Mouse (Mus musculus) liver, embryonic 12.5 days (tissue): ENCODE data around the gene Ccdc175. TPM values are rescaled to one million over a fixed set of nuclear protein-coding genes. Genes with fewer than 3 reads are reported as not detected.
A peak's percentile ranks its signal among the peaks of the same experiment; 100 is the strongest.

ENCODE experiments used
- ATAC-seq: fragments of 200-750 bp; cut with Nextera tagmentation; 2 replicates; pipeline ENCODE4 v1.8.0; 2017; ENCODE audit warnings: moderate number of reproducible peaks, mild to moderate bottlenecking, moderate library complexity
- H3K27ac ChIP-seq: fragments of 300-500 bp; sonication (generic); 2 replicates; pipeline ENCODE4 v1.5.1; 2016; ENCODE audit warnings: mild to moderate bottlenecking
- H3K27me3 ChIP-seq: fragments of 300-500 bp; sonication (generic); replicated peaks from 2 replicates; pipeline ENCODE4 v1.6.1; 2016; ENCODE audit warnings: mild to moderate bottlenecking, moderate library complexity
- H3K36me3 ChIP-seq: fragments of 300-500 bp; sonication (generic); 2 replicates; pipeline ENCODE4 v1.6.1; 2016; ENCODE audit warnings: mild to moderate bottlenecking, moderate library complexity
- H3K4me1 ChIP-seq: fragments of 300-500 bp; sonication (generic); 2 replicates; pipeline ENCODE4 v1.6.1; 2016
- H3K4me2 ChIP-seq: fragments of 300-500 bp; sonication (generic); 2 replicates; pipeline ENCODE4 v1.6.1; 2016; ENCODE audit warnings: mild to moderate bottlenecking, moderate library complexity
- H3K4me3 ChIP-seq: fragments of 300-500 bp; sonication (generic); 2 replicates; pipeline ENCODE4 v1.5.1; 2016; ENCODE audit warnings: mild to moderate bottlenecking, moderate library complexity
- H3K9ac ChIP-seq: fragments of 300-500 bp; sonication (generic); 2 replicates; pipeline ENCODE4 v1.6.1; 2016; ENCODE audit warnings: mild to moderate bottlenecking, moderate library complexity
- H3K9me3 ChIP-seq: fragments of 300-500 bp; sonication (generic); replicated peaks from 2 replicates; pipeline ENCODE4 v1.6.1; 2016; ENCODE audit warnings: mild to moderate bottlenecking, moderate library complexity
- WGBS: fragments of 180-500 bp; shearing (Covaris S2); methylation state at CpG from one replicate; pipeline ENCODE4 v1.1.7; 2016; ENCODE audit not compliant: insufficient replicate concordance; 5-methylcytosine and 5-hydroxymethylcytosine counted together
- polyA plus RNA-seq: library from polyadenylated mRNA; unstranded; fragments of >200 nt; fragmentation: Nextera tagmentation; extraction: Ambion mirVana; gene quantifications from 2 replicates; pipeline ENCODE4 v1.2.1, GENCODE M21; 2016

Gene Ccdc175
- polyA plus RNA-seq, 1 experiment from 2014 or later, result not detected

DNA sequence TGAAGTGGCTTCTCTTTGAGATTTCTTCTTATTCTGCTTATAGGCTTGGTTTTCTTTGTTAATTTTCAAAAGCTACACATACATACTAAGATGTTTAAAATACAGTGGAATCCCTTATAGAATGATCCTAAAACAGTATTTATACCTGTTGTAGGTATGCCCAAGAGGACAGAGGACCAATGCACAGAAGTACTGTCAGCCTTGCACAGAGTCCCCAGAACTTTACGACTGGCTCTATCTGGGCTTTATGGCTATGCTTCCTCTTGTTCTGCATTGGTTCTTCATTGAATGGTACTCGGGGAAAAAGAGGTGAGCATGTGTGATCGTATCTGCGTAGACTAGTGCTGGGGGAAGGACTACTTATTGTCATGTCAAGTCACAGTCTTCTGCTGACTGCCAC lies 95.0 kb downstream of the Ccdc175 start:
- WGBS, result 85% methylated on average over 4 of the region's 4 CpGs
- Histone ChIP-seq H3K4me2 (no peak overlapping the region), H3K27ac (no peak overlapping the region), H3K4me3 (no peak overlapping the region), H3K27me3 (peaks cover 3% of the 10 kb centered on the region), H3K9ac (no peak overlapping the region), H3K9me3 (no peaks in the 10 kb centered on the region), H3K36me3 (peaks cover 44% of the 10 kb centered on the region), H3K4me1 (peaks cover 24% of the 10 kb centered on the region)
- ATAC-seq, result no peak

DNA sequence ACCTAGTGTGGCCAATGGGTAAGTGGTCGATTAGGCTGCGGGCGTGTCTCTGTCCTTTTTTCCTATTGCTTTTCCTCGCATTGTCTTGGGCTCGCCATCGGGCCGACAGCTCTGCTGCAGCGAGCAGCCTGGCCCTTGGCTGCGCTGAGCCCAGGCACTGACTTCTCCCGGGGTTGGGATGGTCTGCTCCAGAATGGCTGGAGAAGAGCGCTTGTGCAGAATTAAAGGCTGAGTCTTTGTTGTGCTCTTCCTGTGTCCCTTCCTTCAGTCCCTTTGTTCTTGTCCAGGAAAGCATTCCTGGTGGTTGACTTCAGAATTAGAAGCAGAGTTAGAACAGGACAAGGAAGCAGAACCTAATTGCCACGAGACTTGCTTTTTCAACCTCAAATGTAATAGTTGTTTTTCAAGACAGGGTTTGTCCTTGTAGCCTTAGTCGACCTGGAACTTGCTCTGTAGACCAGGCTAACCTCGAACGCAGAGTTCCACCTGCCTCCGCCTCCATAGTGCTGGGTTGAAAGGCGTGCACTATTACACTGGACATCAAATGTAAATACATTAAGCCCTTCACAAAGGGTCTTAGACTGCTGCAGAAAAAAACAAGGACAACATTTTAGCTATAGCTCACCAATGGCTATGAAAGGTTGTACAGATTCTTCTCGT lies 98.5 kb downstream of the Ccdc175 start:
- H3K27ac ChIP-seq, result peak overlapping the region; percentile 77
- H3K4me3 ChIP-seq, result peak overlapping the region; percentile 74
- H3K9me3 ChIP-seq, result no peaks in the 10 kb centered on the region
- 3% methylated on average over 18 of the region's 18 CpGs for WGBS
- H3K9ac ChIP-seq, result peak overlapping the region; percentile 74
- H3K4me1 ChIP-seq, result peaks cover 39% of the 10 kb centered on the region
- no peak; the same call in 1 of the 2 replicates for ATAC-seq
- peak overlapping the region; percentile 95 for H3K4me2 ChIP-seq
- peaks cover 31% of the 10 kb centered on the region for H3K27me3 ChIP-seq
- H3K36me3 ChIP-seq, result peaks cover 9% of the 10 kb centered on the region; the same call in 1 of the 2 replicates

DNA sequence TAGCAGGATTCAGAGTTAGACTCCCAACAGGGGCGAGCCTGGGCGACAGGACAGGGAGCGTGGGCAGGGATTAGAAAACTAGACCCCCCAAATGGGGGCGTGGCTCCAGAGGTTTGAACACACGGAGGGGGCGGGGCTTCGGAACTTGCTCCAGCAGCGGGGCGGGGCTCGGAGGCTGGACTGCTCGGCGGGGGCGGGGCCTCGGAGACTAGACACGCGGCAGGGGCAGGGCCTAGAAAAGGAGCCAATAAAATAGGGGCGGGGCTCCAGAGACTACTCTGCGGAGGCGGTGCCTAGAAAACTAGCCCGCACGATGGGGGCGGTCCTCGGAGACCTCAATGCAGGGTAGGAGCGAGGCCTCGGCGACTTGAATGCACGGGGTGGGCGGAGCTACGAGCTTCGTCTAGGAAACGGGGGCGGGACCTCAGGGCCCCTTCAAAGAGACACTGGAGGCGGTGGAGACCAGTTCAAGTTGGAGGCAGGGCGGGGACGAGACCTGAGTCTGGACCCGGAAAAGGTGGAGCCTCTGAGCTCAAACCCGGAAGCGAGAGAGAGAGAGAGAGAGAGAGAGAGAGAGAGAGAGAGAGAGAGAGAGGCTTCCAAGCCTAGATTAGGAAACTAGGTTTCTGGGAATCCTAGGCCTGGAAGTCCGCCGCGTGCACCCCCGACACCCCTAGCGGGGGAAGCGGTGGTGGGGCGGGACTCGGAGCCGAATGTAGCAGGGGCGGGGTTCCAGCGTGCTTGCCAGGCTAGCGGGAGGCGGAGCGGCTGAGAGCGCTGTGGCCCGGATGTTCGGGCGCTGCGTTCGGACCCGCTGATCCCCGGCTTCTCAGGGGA lies 99.3 kb downstream of the Ccdc175 start, which contains the start of the genes L3hypdh and Jkamp:
TSS of gene L3hypdh (minus strand) at position 111 of the 837 bp plus-strand sequence.
TSS of gene Jkamp (plus strand) at position 261 of the 837 bp plus-strand sequence.
- Histone ChIP-seq H3K4me3 (peak within 1 kb of the TSS; percentile 74), H3K9ac (peak within 1 kb of the TSS; percentile 74), H3K36me3 (peaks cover 4% of the 10 kb centered on the region; the same call in 1 of the 2 replicates), H3K4me1 (peaks cover 39% of the 10 kb centered on the region), H3K9me3 (no peaks in the 10 kb centered on the region), H3K27me3 (peaks cover 31% of the 10 kb centered on the region), H3K27ac (peak within 1 kb of the TSS; percentile 78), H3K4me2 (peak within 1 kb of the TSS; percentile 95)
- 1% methylated on average over 60 of the region's 60 CpGs for WGBS
- ATAC-seq, result peak; percentile 92

DNA sequence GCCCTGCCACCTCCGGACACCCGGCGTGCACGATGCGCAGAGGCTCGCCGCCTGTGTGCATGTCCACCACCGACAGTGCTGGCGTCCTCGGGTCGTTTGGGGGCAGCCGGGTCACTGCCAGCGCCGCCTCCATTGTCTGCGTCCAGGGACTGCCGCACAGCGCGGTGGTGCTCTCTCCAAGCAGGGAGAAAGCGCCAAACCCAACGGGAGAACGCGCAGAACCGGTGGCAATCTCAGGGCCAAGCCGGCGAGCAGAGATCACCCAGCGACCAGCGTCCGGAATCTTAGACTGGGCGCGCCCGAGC lies 99.9 kb downstream of the Ccdc175 start:
- Histone ChIP-seq H3K9ac (peak overlapping the region; percentile 68), H3K4me3 (peak overlapping the region; percentile 74), H3K4me2 (peak overlapping the region; percentile 95), H3K27me3 (peaks cover 31% of the 10 kb centered on the region), H3K27ac (peak overlapping the region; percentile 78), H3K36me3 (no peaks in the 10 kb centered on the region), H3K9me3 (no peaks in the 10 kb centered on the region), H3K4me1 (peaks cover 39% of the 10 kb centered on the region)
- WGBS, result under 1% methylated on average over 31 of the region's 31 CpGs
- peak; percentile 3 for ATAC-seq

DNA sequence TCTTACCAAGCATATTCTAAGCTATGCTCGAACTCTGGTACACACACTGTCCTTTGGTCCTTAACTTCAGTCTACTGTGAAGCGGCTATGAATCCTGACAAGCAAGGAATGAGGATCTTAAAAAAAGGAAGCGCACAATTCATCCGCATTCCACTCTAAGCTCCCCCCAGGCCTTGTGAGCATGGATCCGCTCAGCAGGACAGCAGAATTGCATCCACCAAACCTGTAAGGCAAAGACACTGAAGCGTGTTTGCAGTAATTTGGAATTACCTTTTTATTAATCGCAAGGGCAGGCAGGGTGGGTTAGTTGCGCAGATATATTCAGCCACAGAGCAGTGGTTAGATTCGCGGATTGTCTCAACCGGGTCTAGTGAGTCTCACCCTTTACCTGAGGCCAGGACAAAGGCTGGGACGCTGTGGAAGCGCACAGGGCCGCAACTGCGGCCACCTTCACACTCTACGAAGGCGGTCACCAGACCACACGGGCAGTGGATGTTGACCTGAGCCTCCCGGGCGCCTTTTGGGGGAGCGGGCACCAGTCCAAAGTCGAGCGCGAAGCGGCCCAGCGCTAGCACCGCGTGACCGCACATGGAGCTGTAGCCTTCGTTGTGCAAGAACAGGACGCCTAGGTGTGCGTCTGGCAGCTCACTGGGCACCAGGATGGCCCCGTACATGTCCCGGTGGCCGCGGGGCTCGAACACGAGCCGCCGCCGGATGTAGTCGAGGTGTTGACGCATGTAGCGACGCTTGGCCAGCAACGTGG lies 100.4 kb downstream of the Ccdc175 start:
- H3K36me3 ChIP-seq, result no peaks in the 10 kb centered on the region
- peak overlapping the region; percentile 95 for H3K4me2 ChIP-seq
- peaks cover 39% of the 10 kb centered on the region for H3K4me1 ChIP-seq
- H3K27ac ChIP-seq, result peak overlapping the region; percentile 78
- H3K9me3 ChIP-seq, result no peaks in the 10 kb centered on the region
- peak overlapping the region; percentile 74 for H3K4me3 ChIP-seq
- peak overlapping the region; percentile 68 for H3K9ac ChIP-seq
- H3K27me3 ChIP-seq, result peaks cover 31% of the 10 kb centered on the region
- 0 out of 2 replicates have a peak, but pooled peaks have one; percentile 3 for ATAC-seq
- 6% methylated on average over 46 of the region's 46 CpGs for WGBS

DNA sequence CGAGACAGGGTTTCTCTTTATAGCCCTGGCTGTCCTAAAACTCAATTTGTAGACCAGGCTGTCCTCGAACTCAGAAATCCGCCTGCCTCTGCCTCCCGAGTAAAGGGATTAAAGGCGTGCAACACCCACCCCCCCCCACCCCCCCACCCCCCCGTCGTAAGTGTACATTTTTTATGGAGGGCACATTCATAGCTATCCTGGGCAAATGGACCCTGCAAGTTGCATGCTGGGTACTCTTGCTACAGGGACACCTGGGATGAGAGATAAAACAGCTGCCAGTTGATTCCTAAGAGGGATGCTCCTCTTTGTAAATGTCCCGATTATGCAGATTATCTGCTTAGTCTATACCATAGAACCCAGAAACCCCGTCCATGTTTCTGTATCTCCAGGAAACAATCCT lies 101.6 kb downstream of the Ccdc175 start:
- Histone ChIP-seq H3K9ac (no peak overlapping the region), H3K36me3 (no peaks in the 10 kb centered on the region), H3K4me1 (peaks cover 39% of the 10 kb centered on the region), H3K27me3 (peaks cover 31% of the 10 kb centered on the region), H3K4me2 (no peak overlapping the region), H3K9me3 (no peaks in the 10 kb centered on the region), H3K4me3 (no peak overlapping the region), H3K27ac (no peak overlapping the region)
- ATAC-seq, result no peak
- 61% methylated on average over 9 of the region's 9 CpGs for WGBS

DNA sequence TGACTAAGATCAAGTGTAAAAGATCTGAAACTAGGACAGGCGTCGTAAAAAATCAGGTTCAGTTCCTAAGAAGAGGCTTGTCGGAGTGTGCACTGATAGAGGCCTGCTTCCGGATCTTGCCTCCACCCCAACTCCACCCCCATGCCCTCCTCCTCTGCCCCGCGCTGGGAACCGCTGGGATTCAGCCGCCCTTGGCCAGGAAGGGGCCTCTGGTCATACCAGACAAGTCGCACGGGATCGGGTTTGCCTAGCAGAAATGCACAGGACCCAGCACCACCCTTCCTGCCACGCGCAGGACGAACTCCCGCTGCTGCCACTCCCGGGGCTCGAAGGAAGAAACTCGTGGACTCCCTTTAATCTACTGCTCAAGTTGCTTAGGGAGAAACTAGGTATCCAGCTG lies 102.5 kb downstream of the Ccdc175 start:
- no peak for ATAC-seq
- Histone ChIP-seq H3K36me3 (no peaks in the 10 kb centered on the region), H3K4me1 (peaks cover 30% of the 10 kb centered on the region), H3K27ac (no peak overlapping the region), H3K9ac (no peak overlapping the region), H3K27me3 (peaks cover 31% of the 10 kb centered on the region), H3K4me2 (peak overlapping the region; percentile 55), H3K4me3 (peak overlapping the region; percentile 15; the same call in 1 of the 2 replicates), H3K9me3 (no peaks in the 10 kb centered on the region)
- WGBS, result 26% methylated on average over 18 of the region's 18 CpGs

DNA sequence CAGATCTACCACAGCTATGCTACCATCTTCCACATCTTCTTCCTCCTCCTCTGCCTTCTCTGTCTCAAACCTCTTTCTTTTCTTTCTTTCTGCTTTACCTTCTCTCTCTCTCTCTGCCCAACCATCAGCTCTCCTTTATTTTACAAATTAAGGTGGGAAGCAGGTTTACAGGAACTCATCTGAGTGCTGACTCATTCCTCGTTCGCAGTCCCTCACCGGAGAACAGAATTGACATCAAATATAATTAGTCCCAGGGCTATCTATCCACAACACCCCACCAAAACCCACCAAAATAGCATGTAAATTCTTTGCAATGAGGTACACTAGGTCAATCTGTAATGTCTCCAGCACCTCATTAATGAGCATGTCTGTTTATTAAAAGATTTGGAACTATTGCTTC lies 102.9 kb downstream of the Ccdc175 start:
- Histone ChIP-seq H3K9ac (no peak overlapping the region), H3K4me1 (peaks cover 27% of the 10 kb centered on the region), H3K4me3 (no peak overlapping the region), H3K27me3 (peaks cover 31% of the 10 kb centered on the region), H3K9me3 (no peaks in the 10 kb centered on the region), H3K4me2 (peak overlapping the region; percentile 55), H3K36me3 (no peaks in the 10 kb centered on the region), H3K27ac (no peak overlapping the region)
- ATAC-seq, result no peak
- WGBS, result 45% methylated on average over 3 of the region's 3 CpGs

DNA sequence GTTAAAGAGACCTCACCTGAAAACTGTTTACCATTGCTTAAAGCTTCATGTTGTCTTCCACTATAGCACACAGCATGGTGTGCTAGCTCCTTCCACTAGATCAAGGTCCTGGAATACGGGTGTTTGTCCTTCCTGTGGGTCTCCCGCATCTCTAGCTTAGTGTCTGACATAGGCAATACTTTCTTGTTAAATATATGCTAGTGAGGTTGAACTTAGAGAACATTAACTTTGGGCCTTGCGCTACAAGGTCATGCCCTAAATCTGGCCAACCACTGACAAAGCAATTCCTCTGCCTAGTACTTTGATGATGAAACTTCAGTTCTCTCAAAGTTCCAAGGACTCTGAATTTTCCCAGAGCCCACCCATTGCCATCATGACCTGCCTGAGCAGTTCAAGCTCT lies 106.6 kb downstream of the Ccdc175 start:
- H3K27ac ChIP-seq, result no peak overlapping the region
- no peak for ATAC-seq

DNA sequence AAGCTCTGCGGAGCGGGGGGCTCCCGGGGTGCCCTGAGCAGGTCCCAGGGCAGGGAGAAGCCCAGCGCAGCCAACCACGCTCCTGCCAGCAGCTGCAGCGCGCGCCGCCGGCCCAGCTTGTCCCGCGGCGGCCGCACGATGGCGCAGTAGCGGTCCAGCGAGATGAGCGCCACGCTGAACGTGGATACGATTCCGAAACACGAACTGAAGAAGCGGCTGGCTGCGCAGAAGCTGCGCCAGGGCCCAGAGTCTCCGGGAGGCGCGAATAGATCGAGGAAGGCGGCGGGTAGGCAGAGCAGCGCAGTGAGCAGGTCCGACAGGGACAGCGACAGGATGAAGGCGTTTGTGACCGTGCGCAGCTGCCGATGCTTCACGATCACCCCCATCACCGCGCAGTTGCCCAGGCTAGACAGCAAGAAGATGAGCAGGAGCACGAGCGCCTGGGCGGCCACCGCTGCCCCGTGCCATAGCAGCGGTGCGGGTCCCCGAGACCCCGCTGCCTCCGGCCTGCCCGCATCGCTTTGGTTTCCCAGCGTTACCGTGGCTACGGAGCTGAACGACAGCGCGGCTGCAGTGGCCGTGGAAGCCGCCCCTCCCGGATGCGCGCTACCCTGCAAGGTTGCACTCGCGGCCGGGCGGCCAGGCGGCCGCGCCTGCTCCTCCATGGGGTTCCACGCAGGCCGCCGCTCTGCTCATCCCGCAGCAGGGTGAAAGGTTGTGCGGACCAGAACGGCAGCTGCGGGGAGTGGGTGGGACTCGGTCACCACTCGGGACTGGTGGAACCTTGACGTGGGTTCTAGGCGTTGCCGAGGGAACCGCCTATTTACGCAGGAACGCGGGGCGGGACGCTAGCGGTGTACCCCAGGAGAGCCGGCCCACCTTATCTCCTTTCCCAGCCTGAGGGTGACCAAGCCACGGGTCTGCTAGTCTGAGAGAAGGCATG lies 114.2 kb downstream of the Ccdc175 start, which contains the start of gene Gpr135:
TSS of gene Gpr135 (minus strand) at position 799 of the 943 bp plus-strand sequence.
- under 1% methylated on average over 94 of the region's 94 CpGs for WGBS
- Histone ChIP-seq H3K9me3 (no peaks in the 10 kb centered on the region), H3K27ac (no peak within 1 kb of the TSS), H3K4me3 (peak within 1 kb of the TSS; percentile 61), H3K36me3 (peaks cover 9% of the 10 kb centered on the region), H3K4me2 (peak within 1 kb of the TSS; percentile 91), H3K9ac (peak within 1 kb of the TSS; percentile 22; the same call in 1 of the 2 replicates), H3K4me1 (peaks cover 16% of the 10 kb centered on the region), H3K27me3 (peaks cover 58% of the 10 kb centered on the region)
- peak; percentile 60 for ATAC-seq

More for the DNA sequence above, 106.6 kb downstream of the Ccdc175 start:
- H3K4me3 ChIP-seq, result no peak overlapping the region
- no peak overlapping the region for H3K4me2 ChIP-seq
- peaks cover 16% of the 10 kb centered on the region for H3K27me3 ChIP-seq
- no peaks in the 10 kb centered on the region for H3K9me3 ChIP-seq
- 70% methylated on average over 3 of the region's 3 CpGs for WGBS
- peaks cover 9% of the 10 kb centered on the region for H3K36me3 ChIP-seq
- H3K9ac ChIP-seq, result no peak overlapping the region
- peaks cover 7% of the 10 kb centered on the region for H3K4me1 ChIP-seq
